Mouse (Mus musculus) thymus, adult 2 months (tissue): Measurements from ENCODE around the gene Sstr2.

ENCODE experiments used
- CTCF ChIP-seq: fragments of 200-500 bp; IDR thresholded peaks from 2 replicates; pipeline ENCODE4 v1.5.1; 2012; ENCODE audit warnings: mild to moderate bottlenecking, control low read depth, low read length, moderate library complexity, borderline replicate concordance; ENCODE audit not compliant: control insufficient read depth, poor library complexity, insufficient read depth; ENCODE audit errors: extremely low read depth
- POLR2A ChIP-seq: fragments of 200-500 bp; IDR thresholded peaks from 2 replicates; pipeline ENCODE4 v1.6.1; 2012; ENCODE audit warnings: mild to moderate bottlenecking, low read length, control low read depth, moderate library complexity; ENCODE audit not compliant: control insufficient read depth, poor library complexity, insufficient read depth; ENCODE audit errors: extremely low read depth

GRCm38 (mm10) chr11:113618672-113619419 is at the start of gene Sstr2:
- peak; percentile 2; the same call in 1 of the 2 replicates for TF ChIP-seq POLR2A
- TF ChIP-seq CTCF: no peak
